Mouse (Mus musculus) lung, adult 2 months (tissue): ENCODE measurements at regions not wholly inside any gene's neighbourhood (a gene's known extent, or its start where the extent isn't known, plus 50 kb on each side); places are given as distances from the start of the nearest gene placed in this dataset.
"Not testable (repeated sequence)": the region's sequence is repeated elsewhere in the genome, so short reads cannot be mapped to it uniquely, and the experiment has no call there.

Experiments used
- DNase-seq: peaks from one replicate; pipeline ENCODE4 v3.0.0; 2022
- H3K4me1 ChIP-seq: fragments of 200-500 bp; 2 replicates; pipeline ENCODE4 v1.6.1; 2011; ENCODE audit warnings: low read length; ENCODE audit not compliant: control insufficient read depth, insufficient read depth
- H3K4me3 ChIP-seq: fragments of 200-500 bp; replicated peaks from 2 replicates; pipeline ENCODE3; 2011; ENCODE audit warnings: low read depth, mild to moderate bottlenecking, control low read depth, low read length; ENCODE audit errors: extremely low read depth
- CTCF ChIP-seq: fragments of 200-500 bp; IDR thresholded peaks from 2 replicates; pipeline ENCODE4 v1.5.1; 2011; ENCODE audit warnings: mild to moderate bottlenecking, low read length, control low read depth; ENCODE audit not compliant: insufficient read depth
- POLR2A ChIP-seq: fragments of 200-500 bp; IDR thresholded peaks from 2 replicates; pipeline ENCODE4 v1.6.1; 2011; ENCODE audit warnings: low read depth, mild to moderate bottlenecking, control low read depth, low read length, borderline replicate concordance; ENCODE audit errors: extremely low read depth
- WGBS: fragments of 180-500 bp; shearing (Covaris S2); methylation state at CpG from one replicate; pipeline ENCODE4 v1.1.7; 2018; 5-methylcytosine and 5-hydroxymethylcytosine counted together

DNA sequence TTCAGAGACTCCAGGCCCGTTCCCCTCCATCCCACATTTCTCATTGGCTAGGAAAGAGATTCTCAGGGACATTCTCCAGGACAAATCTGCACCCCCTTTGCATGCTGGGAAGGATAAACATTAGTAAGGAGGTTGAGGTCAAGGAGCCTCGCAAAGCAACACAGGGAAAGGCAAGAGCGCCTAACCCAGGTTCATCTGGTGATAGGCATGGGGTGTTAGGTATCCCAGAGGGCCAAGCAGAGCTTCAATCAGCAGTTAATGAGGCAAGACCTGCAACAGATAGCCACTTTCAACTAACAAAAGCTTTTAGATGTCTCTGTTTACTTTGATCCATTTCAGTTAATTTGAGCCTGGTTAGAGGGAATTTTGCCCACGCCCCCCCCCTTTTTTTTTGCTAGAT, 184.5 kb upstream of the Cdkn3 start:
- Histone ChIP-seq H3K4me1 (no peaks in the 10 kb centered on the region), H3K4me3 (no peak overlapping the region)
- DNase-seq = no peak
- WGBS = 80% methylated on average over 4 of the region's 4 CpGs
- TF ChIP-seq CTCF (no peak), POLR2A (no peak)

DNA sequence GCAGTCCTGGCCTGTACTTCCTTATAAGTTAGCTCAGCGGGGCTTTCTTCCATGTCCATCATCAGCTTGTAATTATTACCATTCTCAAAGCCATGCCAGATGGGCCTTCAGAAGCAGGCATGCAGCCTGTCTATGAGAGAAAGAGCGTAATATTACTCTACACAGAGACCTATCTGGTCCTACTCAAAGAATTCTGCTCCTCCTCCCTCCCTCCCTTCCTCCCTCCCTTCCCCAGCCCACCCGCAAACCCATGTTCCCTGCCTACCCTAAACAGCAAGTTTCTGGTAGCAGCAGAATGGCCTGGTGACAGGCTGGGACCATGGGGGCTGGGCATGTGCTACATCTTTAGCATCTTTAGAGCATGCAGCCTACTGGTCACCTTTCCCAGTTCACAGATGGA, 184.9 kb upstream of the Cdkn3 start:
- 90% methylated on average over 3 of the region's 3 CpGs for WGBS

DNA sequence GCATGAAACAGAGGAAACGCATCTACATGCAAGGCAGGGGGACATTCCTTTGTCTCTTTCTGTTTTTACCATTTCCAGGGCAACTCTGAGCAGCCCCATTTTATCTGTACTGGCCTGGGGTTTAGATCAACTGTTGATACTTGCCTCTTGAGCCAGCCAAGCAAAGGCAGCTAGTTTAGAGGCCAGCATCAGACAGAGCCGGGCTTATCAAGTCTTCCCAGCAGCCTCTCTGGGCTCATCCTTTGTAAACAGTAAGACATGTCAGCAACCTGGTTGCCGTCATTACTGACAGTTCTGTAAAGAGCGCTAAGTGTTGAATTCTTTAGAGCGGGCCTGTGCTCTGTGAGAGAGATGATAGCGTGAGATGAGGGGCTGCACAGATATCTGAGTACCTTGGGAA, 182.9 kb upstream of the Bmp4 start:
- H3K4me1 ChIP-seq = no peaks in the 10 kb centered on the region
- no peak overlapping the region for H3K4me3 ChIP-seq
- DNase-seq = no peak
- TF ChIP-seq POLR2A (no peak), CTCF (no peak)
- 72% methylated on average over 6 of the region's 6 CpGs for WGBS

More for the DNA sequence above, 184.9 kb upstream of the Cdkn3 start:
- no peaks in the 10 kb centered on the region for H3K4me1 ChIP-seq
- no peak overlapping the region for H3K4me3 ChIP-seq
- DNase-seq = no peak
- no peak for TF ChIP-seq CTCF
- TF ChIP-seq POLR2A = no peak

DNA sequence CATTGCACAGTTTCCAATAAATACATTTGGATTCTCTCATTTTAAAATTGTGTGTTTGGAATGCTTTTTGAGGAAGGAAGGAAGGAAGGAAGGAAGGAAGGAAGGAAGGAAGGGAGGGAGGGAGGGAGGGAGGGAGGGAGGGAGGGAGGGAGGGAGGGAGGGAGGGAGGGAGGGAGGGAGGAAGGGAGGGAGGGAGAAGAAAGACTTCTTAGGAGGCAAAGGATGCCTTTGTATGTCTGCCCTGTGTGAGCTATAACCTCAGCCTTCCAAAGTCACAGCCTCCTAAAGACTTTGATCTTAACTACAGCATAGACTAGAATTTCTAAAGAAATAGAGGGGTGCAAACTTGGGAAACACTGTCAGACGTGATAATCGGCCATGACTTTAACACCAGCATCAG, 182.5 kb upstream of the Bmp4 start:
- H3K4me1 ChIP-seq, DNase-seq, H3K4me3 ChIP-seq: not testable (repeated sequence)
- WGBS = 87% methylated on average over 2 of the region's 2 CpGs

DNA sequence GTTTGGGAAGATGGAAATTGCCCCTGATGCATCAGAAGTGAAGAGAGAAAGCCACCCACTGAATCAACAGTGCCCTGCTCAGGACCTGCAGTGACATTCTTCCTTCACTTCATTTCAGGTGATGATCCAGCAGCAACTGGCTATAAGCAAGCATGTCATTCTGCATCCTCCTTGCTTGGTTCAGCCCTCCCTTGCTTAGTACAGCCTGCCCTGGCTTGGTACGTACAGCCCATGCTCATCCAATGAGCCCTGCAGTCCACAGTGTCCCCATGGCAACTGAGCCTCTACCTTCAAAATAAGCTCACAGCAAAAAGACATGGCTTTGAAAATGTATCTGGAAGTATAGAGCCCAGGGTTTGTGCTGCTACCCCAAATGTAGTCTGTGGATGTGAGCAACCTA, 181.4 kb upstream of the Bmp4 start:
- Histone ChIP-seq H3K4me1 (no peaks in the 10 kb centered on the region), H3K4me3 (no peak overlapping the region)
- DNase-seq = no peak
- 83% methylated on average over 1 of the region's 1 CpGs for WGBS
- no peak for TF ChIP-seq CTCF
- TF ChIP-seq POLR2A = no peak

GRCm38 (mm10) chr14:46569273-46569672, 178.8 kb upstream of the Bmp4 start:
- TF ChIP-seq POLR2A (no peak), CTCF (no peak)
- 37% methylated on average over 8 of the region's 8 CpGs for WGBS
- Histone ChIP-seq H3K4me1 (no peaks in the 10 kb centered on the region), H3K4me3 (no peak overlapping the region)
- DNase-seq = peak; percentile 18

DNA sequence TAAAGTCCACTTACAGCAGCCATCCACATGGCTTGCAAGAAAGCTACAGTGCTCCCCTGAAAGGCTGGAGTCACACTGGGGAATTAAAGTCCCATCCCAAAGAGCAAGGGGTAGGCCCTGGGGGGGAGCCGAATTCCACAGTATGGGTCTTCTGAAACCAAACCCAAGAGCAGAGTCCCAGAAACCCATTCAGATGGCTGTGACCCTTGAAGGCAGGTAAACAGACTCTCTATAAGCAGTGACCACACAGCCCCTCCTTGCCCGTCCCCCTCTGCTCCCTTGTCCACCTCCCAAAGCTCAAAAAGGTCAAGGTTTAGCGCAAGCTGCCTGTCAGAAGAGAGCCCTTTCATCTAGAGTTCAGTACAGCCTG, 176.9 kb upstream of the Bmp4 start:
- WGBS = 79% methylated on average over 3 of the region's 3 CpGs
- TF ChIP-seq POLR2A (no peak), CTCF (no peak)
- H3K4me3 ChIP-seq = no peak overlapping the region
- DNase-seq = no peak
- no peaks in the 10 kb centered on the region for H3K4me1 ChIP-seq

- TF ChIP-seq CTCF (no peak), POLR2A (no peak)
- no peak overlapping the region for H3K4me3 ChIP-seq
- whole genome bisulfite sequencing = 33% methylated on average over 9 of the region's 9 CpGs
- no peak for DNase-seq
- no peaks in the 10 kb centered on the region for H3K4me1 ChIP-seq
These were observed 176.4 kb upstream of the Bmp4 start for GRCm38 (mm10) chr14:46566681-46567410.

DNA sequence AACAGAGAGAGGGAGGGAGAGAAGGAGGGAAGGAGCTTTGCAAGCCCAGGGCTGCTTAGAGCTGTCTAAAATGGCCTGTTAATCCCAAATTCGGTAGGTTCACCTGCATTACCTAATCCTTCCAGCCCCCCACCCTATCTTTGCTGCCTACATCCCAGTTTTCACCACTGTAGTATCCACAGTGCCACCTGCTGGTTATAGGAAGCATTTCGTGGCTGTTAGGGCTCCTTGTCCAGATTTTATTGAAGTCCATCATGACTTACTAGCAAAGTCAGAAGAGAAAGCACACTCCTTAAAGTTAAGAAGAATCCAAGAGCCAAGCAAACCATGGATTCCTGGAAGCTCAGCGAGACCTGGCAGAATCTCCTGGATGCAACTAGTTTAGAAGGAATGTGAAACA, 174.5 kb upstream of the Bmp4 start:
- Histone ChIP-seq H3K4me3 (no peak overlapping the region), H3K4me1 (no peaks in the 10 kb centered on the region)
- 21% methylated on average over 3 of the region's 3 CpGs for whole genome bisulfite sequencing
- peak; percentile 54 for DNase-seq
- TF ChIP-seq POLR2A (no peak), CTCF (peak; percentile 21; the same call in 1 of the 2 replicates)

DNA sequence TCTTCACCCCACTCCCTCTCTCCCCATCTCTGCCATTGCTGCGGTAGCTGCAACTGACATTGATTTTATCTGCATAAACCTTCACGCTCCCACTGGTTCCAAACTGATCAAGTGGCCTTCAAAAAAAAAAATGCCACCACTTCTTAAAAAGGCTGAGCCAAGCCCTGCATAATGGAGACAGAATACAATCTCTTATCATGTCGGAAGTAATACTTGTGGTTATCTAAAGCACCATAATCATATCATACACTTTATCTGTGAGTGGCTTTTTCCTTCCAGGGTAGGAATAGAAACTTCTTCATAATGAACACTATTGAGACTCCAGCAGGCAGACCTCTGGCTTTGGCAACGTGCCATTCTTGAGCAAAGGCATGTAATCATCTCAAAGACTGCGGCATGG, 171.5 kb upstream of the Bmp4 start:
- DNase-seq = no peak
- WGBS = 51% methylated on average over 5 of the region's 5 CpGs
- Histone ChIP-seq H3K4me1 (no peaks in the 10 kb centered on the region), H3K4me3 (no peak overlapping the region)
- TF ChIP-seq POLR2A (no peak), CTCF (no peak)

DNA sequence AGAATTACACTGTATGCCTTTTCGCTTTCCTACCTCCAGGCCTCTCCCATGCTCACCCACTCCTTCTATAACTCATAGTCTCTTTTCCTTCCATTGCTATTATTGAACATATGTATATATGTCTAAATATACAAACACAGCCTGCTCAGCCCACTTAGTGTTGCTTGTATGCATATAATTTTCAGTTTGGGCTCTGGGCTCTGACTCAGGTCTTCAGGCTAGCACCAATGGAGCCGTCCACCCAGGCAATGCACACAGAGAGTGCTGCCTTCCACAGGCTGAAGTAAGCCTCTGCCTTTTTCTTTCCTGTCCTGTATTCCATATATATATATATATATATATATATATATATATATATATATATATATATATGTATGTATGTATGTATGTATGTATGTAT, 162.8 kb upstream of the Bmp4 start:
- TF ChIP-seq CTCF = no peak
- no peak for TF ChIP-seq POLR2A
- 96% methylated on average over 2 of the region's 2 CpGs for WGBS

More for the DNA sequence above, 162.8 kb upstream of the Bmp4 start:
- no peak for DNase-seq
- Histone ChIP-seq H3K4me1 (no peaks in the 10 kb centered on the region), H3K4me3 (no peak overlapping the region)
